Mouse (Mus musculus): ENCODE results near the gene Zmym1. TPM values are rescaled to one million over a fixed set of nuclear protein-coding genes. Genes with fewer than 3 reads are reported as not detected.

Zmym1 gene
- total and polyA plus RNA-seq, 3 experiments: 13.2 to 17.6 TPM; not detected in 1

- DNase-seq (ENCODE audit: low read depth, low spot score): no peak
- Histone ChIP-seq H3K4me1 (ENCODE audit: control insufficient read depth in 1 of 2, insufficient read depth in 2 of 2, low read length in 2 of 2) (no peaks in the 10 kb centered on the region), H3K4me3 (ENCODE audit: control insufficient read depth in 1 of 2, insufficient read depth in 1 of 2, low read depth in 2 of 2, low read length in 2 of 2) (no peak overlapping the region), H3K9me3 (replicated peaks; ENCODE audit: insufficient read depth, low read length) (no peaks in the 10 kb centered on the region), H3K36me3 (ENCODE audit: control insufficient read depth in 1 of 2, insufficient read depth in 2 of 2, low read length in 2 of 2) (peaks cover 0 to 5% of the 10 kb centered on the region in 2 experiments; a peak in 3 of 4 replicates), H3K27me3 (ENCODE audit: control insufficient read depth in 1 of 2, insufficient read depth in 2 of 2, low read length in 2 of 2) (no peaks in the 10 kb centered on the region), H3K27ac (ENCODE audit: control insufficient read depth, low read depth, low read length) (no peak overlapping the region), H3K9ac (ENCODE audit: control insufficient read depth, low read depth, low read length, poor library complexity, severe bottlenecking) (no peak overlapping the region), H3K79me2 (ENCODE audit: control insufficient read depth, insufficient read depth, low read length, poor library complexity) (no peaks in the 10 kb centered on the region)
- TF ChIP-seq TCF12 (IDR thresholded peaks at IDR 0.05; ENCODE audit: low read depth, low read length): no peak
- no peak for TF ChIP-seq MXI1 (IDR thresholded peaks at IDR 0.05; ENCODE audit: low read depth, low read length)
- no peak for TF ChIP-seq POLR2AphosphoS5 (IDR thresholded peaks at IDR 0.05; ENCODE audit: borderline replicate concordance, low read depth, low read length)
- TF ChIP-seq TBP (IDR thresholded peaks at IDR 0.05; ENCODE audit: low read depth, low read length): no peak
- TF ChIP-seq MYB (IDR thresholded peaks at IDR 0.05; ENCODE audit: low read depth, low read length): no peak
- no peak for TF ChIP-seq ZC3H11A (IDR thresholded peaks at IDR 0.05; ENCODE audit: low read depth, low read length)
- no peak for TF ChIP-seq CHD1 (IDR thresholded peaks at IDR 0.05; ENCODE audit: low read depth, low read length)
- no peak for TF ChIP-seq MYC (IDR thresholded peaks at IDR 0.05; ENCODE audit: low read depth, low read length)
- TF ChIP-seq RAD21 (IDR thresholded peaks at IDR 0.05; ENCODE audit: low read depth, low read length): no peak
- TF ChIP-seq RCOR1 (IDR thresholded peaks at IDR 0.05; ENCODE audit: low read depth, low read length): no peak
- TF ChIP-seq TAL1 (IDR thresholded peaks at IDR 0.05; ENCODE audit: low read length): no peak
- no peak for TF ChIP-seq ELF1 (IDR thresholded peaks at IDR 0.05; ENCODE audit: low read depth, low read length)
Observed at GRCm38 (mm10) chr4:127043540-127043939, 17.4 kb downstream of the Zmym1 start.

DNA sequence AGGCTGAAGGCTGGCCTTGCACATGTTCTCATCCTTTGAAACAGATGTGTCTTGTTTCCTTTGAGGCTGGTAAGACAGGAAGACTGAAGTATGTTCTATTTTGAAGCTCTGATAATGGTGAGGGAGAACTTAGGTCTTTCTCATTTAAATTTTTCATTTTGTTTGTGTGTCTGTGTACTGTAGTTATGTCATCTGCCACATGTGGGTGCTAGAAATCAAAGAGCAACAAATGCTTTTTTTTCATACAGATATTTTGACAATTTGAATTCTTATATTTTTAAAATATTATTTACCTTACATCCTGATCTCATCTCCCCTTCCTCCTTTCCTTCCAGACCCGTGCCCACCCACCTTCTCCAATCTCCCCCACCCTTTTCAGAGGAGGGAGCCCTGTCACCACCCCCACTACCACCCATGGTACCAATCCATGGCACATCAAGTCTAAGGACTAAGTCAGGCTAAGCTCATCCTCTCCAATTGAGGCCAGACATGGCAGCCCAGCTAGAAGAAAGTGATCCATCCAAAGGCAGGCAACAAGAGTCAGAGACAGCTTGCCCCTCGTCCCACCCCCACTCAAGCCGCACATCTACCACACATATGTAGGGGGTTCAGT lies 21.0 kb downstream of the Zmym1 start:
- Histone ChIP-seq H3K36me3 (ENCODE audit: control insufficient read depth in 1 of 2, insufficient read depth in 2 of 2, low read length in 2 of 2) (peaks cover 2 to 24% of the 10 kb centered on the region in 2 experiments), H3K4me3 (ENCODE audit: control insufficient read depth in 1 of 2, insufficient read depth in 1 of 2, low read depth in 2 of 2, low read length in 2 of 2) (no peak overlapping the region)

More for the DNA sequence above, 21.0 kb downstream of the Zmym1 start:
- Histone ChIP-seq H3K4me1 (ENCODE audit: control insufficient read depth in 1 of 2, insufficient read depth in 2 of 2, low read length in 2 of 2) (no peaks in the 10 kb centered on the region), H3K27me3 (ENCODE audit: control insufficient read depth in 1 of 2, insufficient read depth in 2 of 2, low read length in 2 of 2) (no peaks in the 10 kb centered on the region), H3K27ac (ENCODE audit: control insufficient read depth, low read depth, low read length) (no peak overlapping the region), H3K79me2 (ENCODE audit: control insufficient read depth, insufficient read depth, low read length, poor library complexity) (no peaks in the 10 kb centered on the region), H3K9me3 (replicated peaks; ENCODE audit: insufficient read depth, low read length) (no peaks in the 10 kb centered on the region), H3K9ac (ENCODE audit: control insufficient read depth, low read depth, low read length, poor library complexity, severe bottlenecking) (no peak overlapping the region)
- TF ChIP-seq CTCF (IDR thresholded peaks at IDR 0.05 in 2 of 3, conservative IDR thresholded peaks at IDR 0.05 in 1 of 3; ENCODE audit: control insufficient read depth in 1 of 3, insufficient read depth in 1 of 3, low read depth in 2 of 3, low read length in 3 of 3, poor library complexity in 1 of 3, severe bottlenecking in 1 of 3) (peak in 1 of 3 experiments; percentile 33; a peak in 2 of 6 replicates), POLR2AphosphoS2 (IDR thresholded peaks at IDR 0.05; ENCODE audit: low read length) (no peak; the same call in 1 of the 2 replicates), SIN3A (IDR thresholded peaks at IDR 0.05; ENCODE audit: low read length) (no peak), ZNF384 (IDR thresholded peaks at IDR 0.05; ENCODE audit: low read depth, low read length) (peak; percentile 58; the same call in 1 of the 2 replicates), USF1 (IDR thresholded peaks at IDR 0.05; ENCODE audit: low read depth, low read length) (no peak), RAD21 (IDR thresholded peaks at IDR 0.05; ENCODE audit: low read depth, low read length) (peak; percentile 10; the same call in 1 of the 2 replicates), MAFK (IDR thresholded peaks at IDR 0.05; ENCODE audit: borderline replicate concordance, low read depth, low read length) (no peak)
- DNase-seq (ENCODE audit: low read depth, low spot score): peak; percentile 47

All from MEL (cell line).